Mouse (Mus musculus) hindbrain, embryonic 12.5 days (tissue): ENCODE data around the gene Neurl2. TPM values are rescaled to one million over a fixed set of nuclear protein-coding genes. Genes with fewer than 3 reads are reported as not detected.
"Not testable (repeated sequence)": the region's sequence is repeated elsewhere in the genome, so short reads cannot be mapped to it uniquely, and the experiment has no call there.

Experiments
- ATAC-seq: fragments of 200-750 bp; cut with Nextera tagmentation; 2 replicates; pipeline ENCODE4 v1.8.0; 2017; ENCODE audit warnings: moderate TSS enrichment; ENCODE audit not compliant: low FRiP score
- H3K27ac ChIP-seq: fragments of 300-500 bp; sonication (generic); 2 replicates; pipeline ENCODE4 v1.5.1; 2016; ENCODE audit warnings: mild to moderate bottlenecking
- H3K27me3 ChIP-seq: fragments of 300-500 bp; sonication (generic); 2 replicates; pipeline ENCODE4 v1.6.1; 2016; ENCODE audit warnings: mild to moderate bottlenecking
- H3K36me3 ChIP-seq: fragments of 300-500 bp; sonication (generic); 2 replicates; pipeline ENCODE4 v1.6.1; 2016; ENCODE audit warnings: mild to moderate bottlenecking
- H3K4me1 ChIP-seq: fragments of 300-500 bp; sonication (generic); 2 replicates; pipeline ENCODE4 v1.6.1; 2016
- H3K4me2 ChIP-seq: fragments of 300-500 bp; sonication (generic); replicated peaks from 2 replicates; pipeline ENCODE4 v1.6.1; 2016; ENCODE audit warnings: mild to moderate bottlenecking
- H3K4me3 ChIP-seq: fragments of 300-500 bp; sonication (generic); 2 replicates; pipeline ENCODE4 v1.5.1; 2016; ENCODE audit warnings: mild to moderate bottlenecking
- H3K9ac ChIP-seq: fragments of 300-500 bp; sonication (generic); 2 replicates; pipeline ENCODE4 v1.6.1; 2016; ENCODE audit warnings: mild to moderate bottlenecking, moderate library complexity
- H3K9me3 ChIP-seq: fragments of 300-500 bp; sonication (generic); replicated peaks from 2 replicates; pipeline ENCODE4 v1.6.1; 2016; ENCODE audit warnings: mild to moderate bottlenecking
- WGBS: fragments of 180-500 bp; shearing (Covaris S2); methylation state at CpG from one replicate; pipeline ENCODE4 v1.1.7; 2016; 5-methylcytosine and 5-hydroxymethylcytosine counted together
- polyA plus RNA-seq: library from polyadenylated mRNA; unstranded; fragments of >200 nt; fragmentation: Nextera tagmentation; extraction: Ambion mirVana; gene quantifications from 2 replicates; pipeline ENCODE4 v1.2.1, GENCODE M21; 2016

The Neurl2 gene
- 5.5 and 6.1 TPM in 2 replicates for polyA plus RNA-seq

DNA sequence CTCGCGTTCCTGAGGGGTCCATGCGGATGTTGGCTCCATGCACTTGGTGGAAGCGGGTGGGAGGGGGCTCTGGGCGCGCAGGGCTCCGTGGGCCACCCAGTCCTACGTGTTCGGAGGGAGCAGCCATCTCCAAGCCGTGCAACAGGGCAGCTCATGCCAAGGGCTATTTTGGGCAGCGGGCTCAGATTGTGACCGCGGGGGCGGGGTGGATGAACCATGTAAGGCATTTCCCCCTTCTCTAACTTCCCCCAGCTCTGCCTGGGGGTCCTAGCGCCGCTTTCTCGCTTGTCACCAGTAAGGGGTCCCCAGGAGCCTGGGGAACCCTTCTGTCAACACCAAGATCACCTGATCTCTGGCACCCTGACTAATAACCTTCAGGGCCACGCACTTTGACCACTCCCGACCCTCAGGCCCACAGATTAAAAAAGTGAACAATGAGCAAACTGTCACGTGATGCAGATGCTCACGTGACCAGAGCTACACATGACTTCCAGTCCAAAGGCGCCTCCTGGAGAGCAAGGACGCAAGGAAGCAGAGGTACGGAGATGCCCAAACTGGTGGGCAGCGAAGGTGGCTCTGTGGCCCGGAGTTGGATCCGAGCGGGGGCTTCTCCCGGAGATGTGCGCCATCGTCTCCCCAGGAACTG is at the start of gene Neurl2:
Gene Neurl2 (minus strand): TSS at position 143 of the 646 bp plus-strand sequence.
- peak within 1 kb of the TSS; percentile 67 for H3K9ac ChIP-seq
- WGBS, result under 1% methylated on average over 31 of the region's 31 CpGs
- peak within 1 kb of the TSS; percentile 53 for H3K27ac ChIP-seq
- peaks cover 23% of the 10 kb centered on the region for H3K4me1 ChIP-seq
- peak within 1 kb of the TSS; percentile 74 for H3K4me3 ChIP-seq
- peak within 1 kb of the TSS; percentile 88 for H3K4me2 ChIP-seq
- no peaks in the 10 kb centered on the region for H3K27me3 ChIP-seq
- peaks cover 27% of the 10 kb centered on the region for H3K36me3 ChIP-seq
- no peaks in the 10 kb centered on the region for H3K9me3 ChIP-seq
- peak; percentile 76 for ATAC-seq

DNA sequence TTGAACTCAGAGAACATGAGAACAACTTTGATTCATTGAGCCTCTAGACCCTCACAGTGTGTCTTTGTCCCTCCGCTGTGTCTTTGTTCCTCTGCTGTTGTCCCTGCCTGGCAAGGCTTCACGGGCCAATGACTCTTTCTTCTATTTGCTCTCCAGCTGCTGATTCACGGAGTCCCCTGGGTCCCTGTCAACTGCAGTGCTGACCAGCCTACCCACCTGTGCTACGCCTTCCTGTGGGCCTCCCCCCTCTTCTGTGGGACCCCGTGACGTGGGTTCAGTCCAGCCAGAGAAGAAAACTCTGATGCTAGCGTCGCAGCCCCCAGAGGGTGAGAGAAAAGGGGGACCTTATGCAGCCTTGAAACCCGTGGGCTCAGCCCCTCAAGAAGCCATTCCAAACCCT is 49.4 kb upstream of the Neurl2 start:
- WGBS, result 34% methylated on average over 9 of the region's 9 CpGs
- Histone ChIP-seq H3K9me3 (no peaks in the 10 kb centered on the region), H3K27me3 (no peaks in the 10 kb centered on the region), H3K36me3 (peaks cover 45% of the 10 kb centered on the region), H3K4me3 (no peak overlapping the region), H3K27ac (peak overlapping the region; percentile 77), H3K4me2 (no peak overlapping the region), H3K9ac (no peak overlapping the region), H3K4me1 (peaks cover 19% of the 10 kb centered on the region)
- ATAC-seq, result no peak

DNA sequence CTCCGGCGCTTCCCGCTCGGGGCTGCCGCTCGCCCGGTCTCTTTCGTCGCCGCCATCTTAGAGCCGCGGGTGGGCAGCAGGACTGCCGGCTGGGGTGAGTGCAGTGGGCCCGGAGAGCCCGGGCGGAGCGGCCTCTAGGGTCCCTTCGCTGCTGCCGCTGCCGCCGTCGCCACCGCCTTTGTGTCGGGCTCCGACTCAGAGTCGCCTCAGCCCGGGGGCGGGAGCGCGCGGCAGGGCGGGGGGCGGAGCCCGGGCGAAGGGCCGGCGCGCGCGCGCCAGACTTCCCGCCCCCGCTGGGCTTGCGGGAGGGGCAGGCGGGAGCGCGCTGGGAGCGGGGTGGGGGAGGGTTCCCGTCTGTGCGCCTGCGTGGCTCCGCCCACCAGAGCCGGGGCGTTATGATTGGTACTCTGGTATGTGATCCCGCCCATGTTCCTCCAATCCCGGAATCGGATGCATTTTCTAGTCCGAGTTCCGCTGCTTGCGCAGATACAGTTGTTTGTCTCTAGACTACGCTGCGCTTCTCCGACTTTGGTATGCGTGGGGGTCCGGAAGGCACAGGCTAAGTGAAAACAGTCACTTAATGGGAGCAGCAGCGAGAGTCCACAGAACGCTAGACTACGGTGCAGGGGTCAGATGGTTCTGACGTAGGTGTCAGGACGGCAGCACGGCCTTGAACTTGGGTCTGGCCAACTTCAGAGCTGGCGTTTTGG is 46.5 kb upstream of the Neurl2 start:
- Histone ChIP-seq H3K4me3 (peak overlapping the region; percentile 92), H3K4me1 (peaks cover 26% of the 10 kb centered on the region), H3K4me2 (peak overlapping the region; percentile 88), H3K27me3 (no peaks in the 10 kb centered on the region), H3K9me3 (no peaks in the 10 kb centered on the region), H3K27ac (peak overlapping the region; percentile 100), H3K36me3 (peaks cover 23% of the 10 kb centered on the region), H3K9ac (peak overlapping the region; percentile 99)
- WGBS, result under 1% methylated on average over 41 of the region's 72 CpGs
- peak; percentile 87 for ATAC-seq

GRCm38 (mm10) chr2:164879228-164879567 is 45.9 kb upstream of the Neurl2 start, which contains the start of gene Pcif1:
Pcif1 (plus strand) TSS chr2:164879304.
- Histone ChIP-seq H3K4me2 (peak within 1 kb of the TSS; percentile 88), H3K4me1 (peaks cover 30% of the 10 kb centered on the region), H3K9me3 (no peaks in the 10 kb centered on the region), H3K27ac (peak within 1 kb of the TSS; percentile 100), H3K9ac (peak within 1 kb of the TSS; percentile 99), H3K27me3 (no peaks in the 10 kb centered on the region), H3K36me3 (peaks cover 18% of the 10 kb centered on the region), H3K4me3 (peak within 1 kb of the TSS; percentile 92)
- under 1% methylated on average over 31 of the region's 40 CpGs for WGBS
- ATAC-seq, result peak; percentile 83

DNA sequence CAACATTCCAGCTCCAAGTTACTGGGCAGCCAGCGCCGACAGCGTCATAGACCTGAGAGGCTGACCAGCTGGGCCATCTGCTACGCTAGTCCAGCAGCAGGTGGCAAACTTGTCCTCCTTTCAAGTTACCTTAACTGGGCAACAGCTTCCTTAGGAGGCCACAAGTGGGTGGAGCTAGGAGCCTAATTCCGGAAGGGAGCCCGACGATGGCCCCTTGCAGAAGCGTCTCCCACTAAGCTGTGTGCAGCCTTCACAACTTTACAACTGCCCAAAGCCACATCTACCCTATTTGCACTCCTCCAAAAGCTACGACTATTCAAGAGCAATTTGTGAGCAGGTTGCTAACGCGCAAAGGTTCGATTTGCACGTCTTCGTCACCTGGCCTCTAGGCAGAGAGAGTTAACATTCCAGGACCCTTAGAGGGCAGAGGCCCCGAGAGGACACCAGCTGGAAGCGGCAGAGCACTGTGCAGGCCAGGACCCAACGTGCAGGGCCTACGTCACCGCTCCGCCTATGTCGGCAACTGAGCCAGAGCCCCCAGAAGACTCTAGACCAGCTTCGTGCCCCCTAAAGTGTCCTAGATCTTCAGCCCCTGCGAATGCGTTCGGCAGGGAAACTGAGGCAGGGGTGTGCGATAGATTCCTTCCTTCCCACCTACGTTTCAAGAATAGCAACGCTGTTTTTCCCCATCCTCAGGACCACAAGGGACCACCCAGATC is 45.4 kb upstream of the Neurl2 start:
- peaks cover 31% of the 10 kb centered on the region for H3K4me1 ChIP-seq
- H3K4me3 ChIP-seq, result peak overlapping the region; percentile 92
- no peaks in the 10 kb centered on the region for H3K9me3 ChIP-seq
- H3K36me3 ChIP-seq, result peaks cover 13% of the 10 kb centered on the region
- WGBS, result 2% methylated on average over 28 of the region's 28 CpGs
- ATAC-seq, result peak; percentile 59
- peak overlapping the region; percentile 88 for H3K4me2 ChIP-seq
- H3K27me3 ChIP-seq, result no peaks in the 10 kb centered on the region
- peak overlapping the region; percentile 99 for H3K9ac ChIP-seq
- H3K27ac ChIP-seq, result peak overlapping the region; percentile 100

GRCm38 (mm10) chr2:164877376-164878215 is 44.3 kb upstream of the Neurl2 start:
- H3K36me3 ChIP-seq, H3K9ac ChIP-seq, H3K27me3 ChIP-seq, H3K9me3 ChIP-seq, ATAC-seq: not testable (repeated sequence)
- H3K4me2 ChIP-seq, result peak overlapping the region; percentile 88
- H3K4me3 ChIP-seq, result peak overlapping the region; percentile 92
- peaks cover 29% of the 10 kb centered on the region for H3K4me1 ChIP-seq
- peak overlapping the region; percentile 35; the same call in 1 of the 2 replicates for H3K27ac ChIP-seq
- WGBS, result 72% methylated on average over 11 of the region's 11 CpGs

DNA sequence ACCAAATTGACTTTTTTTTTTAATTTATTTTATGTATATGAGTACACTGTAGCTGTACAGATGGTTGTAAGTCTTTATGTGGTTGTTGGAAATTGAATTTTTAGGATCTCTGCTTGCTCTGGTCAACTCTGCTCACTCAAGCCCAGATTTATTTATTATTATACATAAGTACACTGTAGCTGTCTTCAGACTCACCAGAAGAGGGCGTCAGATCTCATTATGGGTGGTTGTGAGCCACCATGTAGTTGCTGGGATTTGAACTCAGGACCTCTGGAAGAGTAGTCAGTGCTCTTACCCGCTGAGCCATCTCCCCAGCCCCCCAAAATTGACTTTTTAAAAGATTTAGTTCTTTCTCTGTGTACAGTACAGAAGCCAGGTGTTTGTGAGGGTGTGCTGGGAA is 42.4 kb upstream of the Neurl2 start:
- not testable (repeated sequence) for H3K36me3 ChIP-seq, H3K27me3 ChIP-seq, H3K9ac ChIP-seq, H3K9me3 ChIP-seq, H3K4me2 ChIP-seq, H3K4me3 ChIP-seq, ATAC-seq, H3K27ac ChIP-seq
- H3K4me1 ChIP-seq, result peaks cover 24% of the 10 kb centered on the region
- 61% methylated on average over 2 of the region's 2 CpGs for WGBS

- Histone ChIP-seq H3K9ac (peak overlapping the region; percentile 23; the same call in 1 of the 2 replicates), H3K4me2 (no peak overlapping the region), H3K36me3 (peaks cover 7% of the 10 kb centered on the region; the same call in 1 of the 2 replicates), H3K4me1 (peaks cover 19% of the 10 kb centered on the region), H3K9me3 (no peaks in the 10 kb centered on the region), H3K27me3 (no peaks in the 10 kb centered on the region), H3K27ac (peak overlapping the region; percentile 55; the same call in 1 of the 2 replicates), H3K4me3 (no peak overlapping the region)
- 36% methylated on average over 1 of the region's 1 CpGs for WGBS
- no peak for ATAC-seq
Observed at GRCm38 (mm10) chr2:164874239-164874769, 41.0 kb upstream of the Neurl2 start.

DNA sequence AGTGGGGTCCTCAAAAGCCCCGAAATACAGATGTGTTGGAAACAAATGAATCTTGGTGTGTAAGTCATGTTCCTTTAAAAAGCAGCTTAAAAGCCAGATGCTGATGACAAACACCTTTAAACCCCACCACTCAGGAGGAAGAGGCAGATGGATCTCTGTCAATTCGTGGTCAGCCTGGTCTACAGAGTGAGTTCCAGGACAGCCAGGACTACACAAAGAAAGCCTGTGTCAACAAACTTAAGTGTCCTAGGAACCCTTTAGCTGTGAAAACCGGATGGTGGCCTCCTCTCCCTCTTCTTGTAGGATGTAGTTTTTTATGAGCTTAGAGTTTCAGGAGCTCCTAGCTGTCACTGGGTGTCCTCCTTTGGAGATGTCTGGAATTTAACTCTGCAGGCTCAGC is 40.4 kb upstream of the Neurl2 start:
- Histone ChIP-seq H3K27ac (no peak overlapping the region), H3K4me1 (peaks cover 18% of the 10 kb centered on the region), H3K27me3 (no peaks in the 10 kb centered on the region), H3K36me3 (peaks cover 7% of the 10 kb centered on the region; the same call in 1 of the 2 replicates), H3K4me2 (no peak overlapping the region), H3K9ac (no peak overlapping the region), H3K4me3 (no peak overlapping the region), H3K9me3 (no peaks in the 10 kb centered on the region)
- ATAC-seq, result no peak
- WGBS, result 66% methylated on average over 3 of the region's 3 CpGs

GRCm38 (mm10) chr2:164871602-164872303 is 38.5 kb upstream of the Neurl2 start:
- Histone ChIP-seq H3K27me3 (no peaks in the 10 kb centered on the region), H3K4me3 (no peak overlapping the region), H3K4me1 (0 out of 2 replicates have a peak, but pooled peaks cover 5% of the 10 kb centered on the region), H3K36me3 (no peaks in the 10 kb centered on the region), H3K9ac (no peak overlapping the region), H3K4me2 (no peak overlapping the region), H3K27ac (no peak overlapping the region), H3K9me3 (no peaks in the 10 kb centered on the region)
- ATAC-seq, result no peak
- 57% methylated on average over 6 of the region's 6 CpGs for WGBS

GRCm38 (mm10) chr2:164868491-164868890 is 35.2 kb upstream of the Neurl2 start:
- Histone ChIP-seq H3K4me3 (no peak overlapping the region), H3K27ac (no peak overlapping the region), H3K4me2 (no peak overlapping the region), H3K9me3 (no peaks in the 10 kb centered on the region), H3K4me1 (no peaks in the 10 kb centered on the region), H3K9ac (no peak overlapping the region), H3K36me3 (no peaks in the 10 kb centered on the region), H3K27me3 (no peaks in the 10 kb centered on the region)
- ATAC-seq, result no peak
- 82% methylated on average over 7 of the region's 7 CpGs for WGBS
